Mouse (Mus musculus): ENCODE results near the gene Svs3a. TPM values are rescaled to one million over a fixed set of nuclear protein-coding genes. Genes with fewer than 3 reads are reported as not detected.
"Not testable (repeated sequence)": the region's sequence is repeated elsewhere in the genome, so short reads cannot be mapped to it uniquely, and the experiment has no call there.

The Svs3a gene
- not detected in 2 replicates for polyA plus RNA-seq (2012; rRNA removed)

DNA sequence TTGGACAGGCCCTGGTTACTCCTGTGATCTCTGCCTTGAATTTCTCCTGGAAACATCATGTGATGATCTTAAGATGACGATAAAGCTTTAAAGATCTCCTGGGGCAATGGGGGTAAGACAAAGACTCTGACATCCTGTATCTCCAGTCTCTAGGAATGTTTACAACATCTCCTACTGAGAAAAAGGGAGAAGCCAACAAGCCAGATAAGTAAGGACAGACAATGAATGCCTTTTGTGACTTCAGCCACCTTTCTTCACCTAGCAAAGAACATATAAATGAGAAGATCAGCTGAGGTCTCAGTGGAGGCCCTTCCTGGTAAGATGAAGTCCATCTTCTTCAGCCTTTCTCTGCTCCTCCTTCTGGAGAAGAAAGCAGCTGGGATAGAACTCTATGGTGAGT is at the start of gene Svs3a:
Gene Svs3a (plus strand): TSS at position 301 of the 400 bp plus-strand sequence.
- H3K4me1 ChIP-seq (ENCODE audit: control insufficient read depth, insufficient read depth, low read length); H3K4me3 ChIP-seq (ENCODE audit: insufficient read depth, low read length); H3K27ac ChIP-seq (ENCODE audit: insufficient read depth, low read length): not testable (repeated sequence)

- H3K4me3 ChIP-seq (ENCODE audit: insufficient read depth, low read length); H3K4me1 ChIP-seq (ENCODE audit: control insufficient read depth, insufficient read depth, low read length); H3K27ac ChIP-seq (ENCODE audit: insufficient read depth, low read length): not testable (repeated sequence)
These were observed 32.5 kb upstream of the Svs3a start, which contains the start of gene Svs3b for GRCm38 (mm10) chr2:164256540-164256939. Gene Svs3b, minus strand, starts transcription at chr2:164256640.

DNA sequence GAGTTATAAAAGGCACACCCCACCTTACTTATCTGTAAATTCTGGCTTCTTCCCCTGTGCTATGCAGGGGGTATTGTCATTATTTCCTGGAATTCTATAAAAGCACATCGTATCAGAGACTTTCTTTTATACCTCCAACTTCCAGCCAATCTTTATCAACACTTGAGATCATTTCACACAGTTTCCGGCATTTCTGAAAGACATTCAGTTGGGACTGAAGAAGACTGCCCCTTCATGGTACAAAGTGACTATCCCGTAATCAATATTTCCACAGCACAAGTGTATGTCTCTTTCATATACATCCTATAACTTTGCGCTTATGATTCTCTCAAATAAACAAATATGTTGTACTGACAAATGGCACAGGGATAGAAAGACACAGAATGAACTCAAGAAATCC is 10.7 kb upstream of the Svs3a start, which contains the start of gene Svs4:
Gene Svs4 (minus strand): TSS at position 101 of the 400 bp plus-strand sequence.
- Histone ChIP-seq H3K27ac (ENCODE audit: insufficient read depth, low read length) (no peak within 1 kb of the TSS), H3K4me1 (ENCODE audit: control insufficient read depth, insufficient read depth, low read length) (no peaks in the 10 kb centered on the region), H3K4me3 (ENCODE audit: insufficient read depth, low read length) (no peak within 1 kb of the TSS)
- TF ChIP-seq POLR2A (IDR thresholded peaks at IDR 0.05; ENCODE audit: extremely low read depth, insufficient read depth, low read length): no peak
- no peak for TF ChIP-seq CTCF (IDR thresholded peaks at IDR 0.05; ENCODE audit: extremely low read depth, insufficient read depth, low read length)

- no peak overlapping the region for H3K27ac ChIP-seq (ENCODE audit: insufficient read depth, low read length)
- H3K4me3 ChIP-seq (ENCODE audit: insufficient read depth, low read length): no peak overlapping the region
- no peak for TF ChIP-seq CTCF (IDR thresholded peaks at IDR 0.05; ENCODE audit: extremely low read depth, insufficient read depth, low read length)
- TF ChIP-seq POLR2A (IDR thresholded peaks at IDR 0.05; ENCODE audit: extremely low read depth, insufficient read depth, low read length): no peak
- peaks cover 1% of the 10 kb centered on the region; the same call in 1 of the 2 replicates for H3K4me1 ChIP-seq (ENCODE audit: control insufficient read depth, insufficient read depth, low read length)
These were observed 23.5 kb downstream of the Svs3a start for GRCm38 (mm10) chr2:164312599-164312998.

DNA sequence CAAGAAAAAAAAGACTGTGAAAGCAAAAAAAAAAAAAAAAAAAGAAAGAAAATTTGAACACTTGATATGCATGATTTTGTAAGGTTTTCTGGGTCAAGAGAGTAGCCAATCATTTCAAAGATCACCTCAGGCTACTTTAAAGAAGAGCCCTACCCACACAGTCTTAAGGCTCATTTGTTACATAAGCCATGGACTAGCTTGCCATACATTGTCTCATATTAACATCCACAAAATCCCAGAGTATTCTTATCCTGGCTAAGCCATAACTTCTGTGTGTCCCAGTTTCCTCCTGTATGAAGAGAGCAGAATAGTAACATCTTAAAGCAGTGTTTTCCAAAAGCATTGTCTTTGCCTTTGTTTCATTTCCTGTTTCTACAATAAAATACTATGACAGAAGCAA is 26.4 kb downstream of the Svs3a start:
- not testable (repeated sequence) for H3K27ac ChIP-seq (ENCODE audit: insufficient read depth, low read length); H3K4me1 ChIP-seq (ENCODE audit: control insufficient read depth, insufficient read depth, low read length); H3K4me3 ChIP-seq (ENCODE audit: insufficient read depth, low read length)

- H3K4me1 ChIP-seq (ENCODE audit: control insufficient read depth, insufficient read depth, low read length); H3K4me3 ChIP-seq (ENCODE audit: insufficient read depth, low read length); H3K27ac ChIP-seq (ENCODE audit: insufficient read depth, low read length): not testable (repeated sequence)
These were observed 27.4 kb downstream of the Svs3a start, which contains the start of gene Svs6 for GRCm38 (mm10) chr2:164316451-164316850. Gene Svs6, plus strand, starts transcription at chr2:164316751.

GRCm38 (mm10) chr2:164320983-164321382 is 31.9 kb downstream of the Svs3a start:
- TF ChIP-seq CTCF (IDR thresholded peaks at IDR 0.05; ENCODE audit: extremely low read depth, insufficient read depth, low read length) (no peak), POLR2A (IDR thresholded peaks at IDR 0.05; ENCODE audit: extremely low read depth, insufficient read depth, low read length) (no peak)
- Histone ChIP-seq H3K27ac (ENCODE audit: insufficient read depth, low read length) (no peak overlapping the region), H3K4me1 (ENCODE audit: control insufficient read depth, insufficient read depth, low read length) (no peaks in the 10 kb centered on the region), H3K4me3 (ENCODE audit: insufficient read depth, low read length) (no peak overlapping the region)

GRCm38 (mm10) chr2:164332440-164332839 is 43.4 kb downstream of the Svs3a start, which contains the start of gene Svs5:
Gene Svs5, plus strand, starts transcription at chr2:164332740.
- not testable (repeated sequence) for H3K27ac ChIP-seq (ENCODE audit: insufficient read depth, low read length); H3K4me1 ChIP-seq (ENCODE audit: control insufficient read depth, insufficient read depth, low read length); H3K4me3 ChIP-seq (ENCODE audit: insufficient read depth, low read length)

Other genes with a start within 250 kb of the Svs3a start
- 20.3 and 20.9 TPM in 2 replicates for gene Stk4, start 218.9 kb upstream of the Svs3a start, polyA plus RNA-seq (2012; rRNA removed)
- gene Tomm34, start 218.1 kb upstream of the Svs3a start, polyA plus RNA-seq (2012; rRNA removed): 93.7 and 96.7 TPM in 2 replicates
- gene Kcns1, start 118.2 kb upstream of the Svs3a start, polyA plus RNA-seq (2012; rRNA removed): 17.3 and 17.6 TPM in 2 replicates
- not detected in 2 replicates for gene Wfdc5, start 106.5 kb upstream of the Svs3a start, polyA plus RNA-seq (2012; rRNA removed)
- gene Wfdc12, start 98.7 kb upstream of the Svs3a start, polyA plus RNA-seq (2012; rRNA removed): 0.19 TPM in 2 replicates
- 0.29 TPM in 1 of 2 replicates, not detected in the other for gene Wfdc15a, start 89.1 kb upstream of the Svs3a start, polyA plus RNA-seq (2012; rRNA removed)
- gene Wfdc15b, start 67.6 kb upstream of the Svs3a start, polyA plus RNA-seq (2012; rRNA removed): not detected in 2 replicates
- gene Svs2, start 50.8 kb upstream of the Svs3a start, polyA plus RNA-seq (2012; rRNA removed): not detected in 2 replicates
- gene Svs3b, start 32.6 kb upstream of the Svs3a start, polyA plus RNA-seq (2012; rRNA removed): not detected in 2 replicates
- not detected in 2 replicates for gene Svs4, start 10.8 kb upstream of the Svs3a start, polyA plus RNA-seq (2012; rRNA removed)
- not detected in 2 replicates for gene Svs6, start 27.5 kb downstream of the Svs3a start, polyA plus RNA-seq (2012; rRNA removed)
- not detected in 2 replicates for gene Svs5, start 43.5 kb downstream of the Svs3a start, polyA plus RNA-seq (2012; rRNA removed)
- gene Slpi, start 99.8 kb downstream of the Svs3a start, polyA plus RNA-seq (2012; rRNA removed): 0.33 and 1.5 TPM in 2 replicates
- 1.1 and 1.3 TPM in 2 replicates for gene Rbpjl, start 113.9 kb downstream of the Svs3a start, polyA plus RNA-seq (2012; rRNA removed)
- 16.2 and 17.4 TPM in 2 replicates for gene Matn4, start 115.9 kb downstream of the Svs3a start, polyA plus RNA-seq (2012; rRNA removed)
- 47.1 and 50.7 TPM in 2 replicates for gene Sdc4, start 154.6 kb downstream of the Svs3a start, polyA plus RNA-seq (2012; rRNA removed)
- 58.1 and 64.5 TPM in 2 replicates for gene Sys1, start 167.7 kb downstream of the Svs3a start, polyA plus RNA-seq (2012; rRNA removed)
- 7.4 and 9.5 TPM in 2 replicates for gene Gm20458, start 171.7 kb downstream of the Svs3a start, polyA plus RNA-seq (2012; rRNA removed)
- gene Trp53tg5, start 184.5 kb downstream of the Svs3a start, polyA plus RNA-seq (2012; rRNA removed): not detected in 2 replicates
- 250 and 313 TPM in 2 replicates for gene Dbndd2, start 196.8 kb downstream of the Svs3a start, polyA plus RNA-seq (2012; rRNA removed)
- gene Pigt, start 208.3 kb downstream of the Svs3a start, polyA plus RNA-seq (2012; rRNA removed): 71.6 and 73.6 TPM in 2 replicates

Measured in cortical plate, adult 2 months (tissue).